Mouse (Mus musculus): Measurements from ENCODE around the gene Slc25a33. TPM values are rescaled to one million over a fixed set of nuclear protein-coding genes. Genes with fewer than 3 reads are reported as not detected.
"Not testable (repeated sequence)": the region's sequence is repeated elsewhere in the genome, so short reads cannot be mapped to it uniquely, and the experiment has no call there.

The Slc25a33 gene
- total RNA-seq (2014; fragmentation: Nextera tagmentation) (1.6 and 5.8 TPM in 2 replicates), total RNA-seq (2017) (3.9 and 5.2 TPM in 2 replicates)

- ATAC-seq (replicated peaks; ENCODE audit: poor library complexity, severe bottlenecking): peak; percentile 94
Observed at GRCm38 (mm10) chr4:149774094-149774470, at the start of gene Slc25a33. Slc25a33 (minus strand) TSS chr4:149774277.

- no peak for ATAC-seq (replicated peaks; ENCODE audit: poor library complexity, severe bottlenecking)
Observed at GRCm38 (mm10) chr4:149822586-149823196, 48.6 kb upstream of the Slc25a33 start.

GRCm38 (mm10) chr4:149822126-149822525 is 48.0 kb upstream of the Slc25a33 start:
- ATAC-seq (replicated peaks; ENCODE audit: poor library complexity, severe bottlenecking): no peak

GRCm38 (mm10) chr4:149820569-149820968 is 46.5 kb upstream of the Slc25a33 start:
- ATAC-seq (replicated peaks; ENCODE audit: poor library complexity, severe bottlenecking): no peak

DNA sequence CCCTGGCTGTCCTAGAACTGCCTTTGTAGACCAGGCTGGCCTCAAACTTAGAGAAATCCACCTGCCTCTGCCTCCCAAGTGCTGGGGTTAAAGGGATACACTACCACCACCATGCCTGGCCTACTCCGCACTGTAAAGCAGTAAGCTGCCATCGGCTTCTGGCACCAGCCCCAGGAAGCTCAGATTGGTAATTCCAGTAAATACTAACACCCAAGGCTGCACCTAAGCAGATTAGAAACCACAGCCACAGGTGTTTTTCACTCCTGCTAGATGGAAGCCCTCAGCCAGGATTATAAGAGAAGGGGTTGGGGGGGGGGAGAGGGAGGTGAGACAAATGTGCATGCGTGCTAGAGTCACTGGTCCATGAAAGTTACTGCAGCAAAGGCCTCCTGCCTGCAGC is 45.1 kb upstream of the Slc25a33 start:
- no peak for ATAC-seq (replicated peaks; ENCODE audit: poor library complexity, severe bottlenecking)

- ATAC-seq (replicated peaks; ENCODE audit: poor library complexity, severe bottlenecking): no peak
Observed at GRCm38 (mm10) chr4:149816598-149816997, 42.5 kb upstream of the Slc25a33 start.

- ATAC-seq (replicated peaks; ENCODE audit: poor library complexity, severe bottlenecking): no peak
Observed at GRCm38 (mm10) chr4:149815586-149815985, 41.5 kb upstream of the Slc25a33 start.

DNA sequence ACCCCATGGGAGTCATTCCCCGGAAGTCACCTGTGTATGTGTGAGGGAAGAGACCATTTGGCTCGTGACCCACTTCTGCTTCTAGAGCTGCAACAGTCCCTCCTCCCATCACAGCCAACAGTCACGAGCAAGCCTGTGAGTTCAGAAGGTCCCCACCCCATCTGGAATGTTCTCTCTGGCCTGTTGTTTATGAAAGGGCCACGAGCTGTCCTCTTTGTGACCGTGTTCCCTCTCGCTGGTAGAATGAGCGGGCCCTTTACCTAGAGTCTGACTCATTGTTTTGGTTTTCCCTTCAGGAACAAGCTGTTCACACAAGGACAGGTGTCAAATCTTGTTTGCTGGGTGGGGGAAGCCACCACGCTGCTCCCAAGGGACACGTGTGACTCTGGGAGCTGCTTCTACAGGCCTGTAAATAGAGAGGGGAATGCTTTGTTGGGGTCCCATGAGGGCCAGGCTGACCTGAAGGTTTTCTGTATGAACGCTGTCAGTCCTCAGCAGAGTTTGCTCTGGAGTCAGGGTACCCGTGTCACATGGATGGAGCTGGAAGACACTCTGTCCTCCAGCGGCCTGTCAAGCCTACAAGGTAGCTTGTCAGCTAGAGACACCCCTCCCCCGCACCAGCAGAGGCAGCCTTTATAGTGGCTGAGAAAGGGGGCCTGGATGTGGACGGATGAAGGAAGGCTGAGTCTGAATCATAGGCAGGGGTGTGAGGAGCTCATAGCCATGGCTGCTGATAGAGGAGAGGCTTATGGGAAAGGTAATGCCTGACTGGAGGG is 39.5 kb upstream of the Slc25a33 start:
- ATAC-seq (replicated peaks; ENCODE audit: poor library complexity, severe bottlenecking): no peak

GRCm38 (mm10) chr4:149810372-149810771 is 36.3 kb upstream of the Slc25a33 start:
- ATAC-seq (replicated peaks; ENCODE audit: poor library complexity, severe bottlenecking): not testable (repeated sequence)

- ATAC-seq (replicated peaks; ENCODE audit: poor library complexity, severe bottlenecking): no peak
Observed at GRCm38 (mm10) chr4:149808584-149809227, 34.6 kb upstream of the Slc25a33 start.

DNA sequence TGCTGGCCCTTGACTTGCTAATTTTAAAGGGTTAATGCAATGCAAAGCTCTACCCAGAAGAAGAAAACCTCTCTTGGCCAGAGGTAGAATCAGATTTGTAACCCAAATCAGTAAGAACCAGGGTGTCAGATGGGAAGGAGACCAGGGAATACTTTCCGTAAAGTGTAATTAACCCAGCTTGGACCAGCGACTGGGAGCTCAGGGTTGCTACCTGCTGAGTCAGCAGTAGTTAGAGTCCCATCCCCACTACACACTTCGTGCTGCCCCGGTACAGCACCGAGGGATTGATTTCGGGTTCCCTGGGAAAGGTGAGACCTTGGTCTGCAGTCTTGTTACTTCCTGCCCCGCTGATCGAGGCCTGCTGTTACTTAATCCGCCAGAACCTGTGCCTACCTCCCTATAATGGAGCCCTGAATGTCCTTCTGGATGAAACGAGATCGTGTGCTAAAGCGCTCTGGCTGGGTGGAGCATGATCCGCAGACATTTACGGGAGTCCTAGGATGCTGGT is 34.0 kb upstream of the Slc25a33 start:
- no peak for ATAC-seq (replicated peaks; ENCODE audit: poor library complexity, severe bottlenecking)

DNA sequence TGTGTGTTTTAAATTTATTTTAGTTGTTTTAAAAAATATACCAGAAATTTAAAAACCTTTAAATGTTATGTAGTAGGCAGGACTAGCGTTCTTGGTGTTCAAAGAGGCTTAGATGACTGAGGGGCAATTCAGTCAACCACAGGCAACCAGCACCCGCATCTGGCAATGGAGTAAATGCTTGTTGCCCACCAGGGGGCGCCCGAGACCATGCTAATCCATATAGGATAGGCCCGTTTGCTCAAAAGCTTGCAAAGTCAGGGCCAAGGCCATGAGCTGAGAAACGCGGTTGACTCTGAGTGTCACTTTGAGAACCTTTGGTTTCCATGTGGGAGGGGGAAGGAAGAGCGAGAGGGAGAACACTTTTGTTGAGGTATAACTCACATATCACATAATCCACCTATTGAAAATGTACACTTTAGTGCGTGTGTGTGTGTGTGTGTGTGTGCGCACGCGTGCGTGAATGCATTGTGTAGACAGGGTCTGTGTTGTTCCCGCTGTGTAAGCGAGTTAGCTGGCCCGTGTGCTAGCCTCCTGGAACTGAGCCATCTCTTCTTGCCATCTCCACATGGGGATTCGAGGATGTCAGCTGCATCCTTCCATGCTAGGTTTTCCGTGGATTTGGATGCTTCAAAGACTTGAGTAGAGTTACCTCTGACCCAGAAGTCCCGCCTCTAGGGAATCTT is 32.8 kb upstream of the Slc25a33 start:
- ATAC-seq (replicated peaks; ENCODE audit: poor library complexity, severe bottlenecking): peak; percentile 89

DNA sequence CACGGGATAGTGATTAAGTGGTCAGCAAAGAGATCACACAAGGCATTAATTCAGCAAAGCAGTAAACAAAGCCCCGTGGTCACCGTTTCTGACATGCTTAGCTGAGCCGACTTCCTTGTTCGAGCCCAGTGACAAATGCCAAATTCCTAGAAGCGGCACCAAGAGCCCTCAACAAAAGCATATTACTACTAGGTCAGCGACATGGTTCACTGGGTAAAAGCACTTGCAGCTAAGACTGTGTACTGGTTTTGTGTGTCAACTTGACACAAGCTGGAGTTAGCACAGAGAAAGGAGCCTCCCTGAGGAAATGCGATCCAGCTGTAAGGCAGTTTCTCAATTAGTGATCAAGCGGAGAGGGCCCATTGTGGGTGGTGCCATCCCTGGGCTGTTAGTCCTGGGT is 28.2 kb upstream of the Slc25a33 start:
- no peak for ATAC-seq (replicated peaks; ENCODE audit: poor library complexity, severe bottlenecking)

DNA sequence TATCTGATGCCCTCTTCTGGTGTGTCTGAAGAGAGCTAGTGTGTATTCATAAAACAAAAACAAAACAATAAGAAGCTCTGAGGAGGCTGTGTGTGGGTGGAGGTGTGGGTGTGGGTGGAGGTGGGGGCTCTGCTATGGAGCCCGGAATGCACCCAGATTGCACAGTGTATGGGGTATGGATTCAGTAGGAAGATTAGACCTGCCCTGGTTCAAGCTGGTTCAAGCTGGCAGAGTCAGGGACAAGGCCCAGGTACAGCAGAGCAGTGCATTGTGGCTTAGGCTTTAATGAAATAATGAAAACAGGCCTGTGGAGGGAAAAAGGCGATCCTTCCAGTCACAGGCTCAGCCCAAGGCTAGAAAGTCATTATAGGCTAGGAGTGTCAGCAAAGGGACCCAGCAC is 26.5 kb upstream of the Slc25a33 start:
- ATAC-seq (replicated peaks; ENCODE audit: poor library complexity, severe bottlenecking): no peak

GRCm38 (mm10) chr4:149800172-149800464 is 26.0 kb upstream of the Slc25a33 start:
- no peak for ATAC-seq (replicated peaks; ENCODE audit: poor library complexity, severe bottlenecking)

DNA sequence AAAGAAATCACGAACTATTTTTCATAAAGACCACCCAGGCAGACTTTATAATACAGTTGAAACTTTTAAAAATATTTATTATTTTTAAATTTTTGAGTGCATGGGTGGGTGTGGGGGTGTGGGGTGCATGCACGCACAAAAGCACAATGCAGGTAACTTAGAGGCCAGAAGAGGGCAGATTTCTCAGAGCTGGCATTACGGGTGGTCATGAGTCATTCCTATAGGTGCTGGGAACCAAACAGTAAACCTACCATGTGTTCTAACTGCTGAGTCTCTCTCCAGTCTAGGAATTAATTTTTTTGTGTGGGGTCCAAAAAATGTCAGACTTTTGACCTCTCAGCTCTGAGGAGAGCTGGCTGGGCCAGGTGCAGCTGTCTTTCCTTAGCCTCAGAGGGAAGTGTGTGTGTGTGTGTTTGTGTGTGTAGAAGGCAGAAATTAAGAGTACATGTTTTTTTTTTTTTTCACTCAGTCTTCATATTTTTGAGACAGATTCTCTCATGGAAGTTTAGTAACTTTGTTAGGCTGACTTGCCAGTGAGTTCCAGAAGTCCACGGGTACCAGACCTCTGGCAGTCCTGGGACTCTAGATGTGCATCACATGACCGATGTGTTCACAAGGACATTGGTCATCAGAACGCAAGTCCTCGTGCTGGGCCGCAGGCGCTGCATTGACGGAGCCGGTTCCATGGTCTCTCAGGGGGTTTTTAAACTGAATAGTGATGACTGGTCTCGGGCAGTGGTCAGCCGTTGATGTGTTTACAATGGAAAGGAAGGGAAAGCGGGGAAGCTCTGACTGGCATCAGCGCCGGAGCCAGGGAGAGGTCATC is 25.5 kb upstream of the Slc25a33 start:
- ATAC-seq (replicated peaks; ENCODE audit: poor library complexity, severe bottlenecking): no peak

DNA sequence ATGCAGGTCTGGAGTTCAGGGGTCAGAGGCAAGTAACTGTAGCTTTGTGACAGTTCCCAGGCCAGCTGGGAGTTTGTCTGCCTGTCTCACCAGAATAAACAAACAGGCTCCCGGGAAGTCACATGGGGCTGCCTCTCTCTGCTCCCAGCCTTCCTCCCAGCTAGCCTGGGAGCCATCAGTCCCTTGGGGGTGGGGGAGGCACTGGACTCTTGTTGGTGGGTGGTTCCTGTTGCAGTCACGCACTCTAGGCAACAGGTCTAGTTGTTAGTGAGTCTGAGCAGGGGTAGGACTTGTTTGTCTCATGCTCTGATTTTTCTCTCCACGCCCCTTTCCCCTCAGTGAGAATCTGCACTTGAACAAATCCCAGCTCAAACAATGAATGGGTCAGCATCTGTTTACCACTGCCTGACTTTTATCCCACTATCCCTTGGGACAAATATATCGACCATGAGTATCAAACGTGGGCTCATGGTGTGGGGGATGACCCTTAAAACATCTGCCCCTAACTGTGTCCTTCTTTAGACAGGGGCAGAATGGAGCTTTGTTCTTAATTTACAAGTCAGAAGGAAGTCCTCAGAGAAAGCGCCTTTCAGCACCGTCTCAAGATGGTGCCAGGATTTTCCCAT is 24.7 kb upstream of the Slc25a33 start:
- ATAC-seq (replicated peaks; ENCODE audit: poor library complexity, severe bottlenecking): no peak

- ATAC-seq (replicated peaks; ENCODE audit: poor library complexity, severe bottlenecking): no peak
Observed at GRCm38 (mm10) chr4:149798116-149798515, 24.0 kb upstream of the Slc25a33 start.

- no peak for ATAC-seq (replicated peaks; ENCODE audit: poor library complexity, severe bottlenecking)
Observed at GRCm38 (mm10) chr4:149797220-149797610, 23.1 kb upstream of the Slc25a33 start.

All from granulocyte monocyte progenitor cell, adult 5-6 weeks (primary cell).